Mouse (Mus musculus): ENCODE measurements around the gene Tsc22d3.

The Tsc22d3 gene

DNA sequence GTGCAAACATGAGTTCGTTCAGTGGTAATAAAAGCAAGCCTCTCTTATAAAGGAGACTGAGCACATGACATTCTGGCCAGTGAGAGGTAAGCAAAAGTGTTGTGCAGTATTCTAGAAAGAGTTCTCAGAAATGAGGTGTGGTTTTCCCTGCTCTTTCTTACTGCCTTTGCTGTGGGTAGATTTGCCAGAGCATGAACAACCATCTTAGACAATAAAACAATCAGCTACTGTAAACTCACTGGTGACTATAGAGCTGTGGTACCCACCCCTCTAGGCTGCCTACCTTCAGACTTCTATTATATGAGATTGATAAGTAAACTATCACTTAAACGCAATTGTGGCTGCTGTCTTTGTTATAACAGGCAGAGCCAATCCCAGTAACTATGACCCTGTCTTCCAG lies 69.1 kb downstream of the Tsc22d3 start:
- no peak for DNase-seq (ENCODE audit: low spot score in 2 of 2)

DNA sequence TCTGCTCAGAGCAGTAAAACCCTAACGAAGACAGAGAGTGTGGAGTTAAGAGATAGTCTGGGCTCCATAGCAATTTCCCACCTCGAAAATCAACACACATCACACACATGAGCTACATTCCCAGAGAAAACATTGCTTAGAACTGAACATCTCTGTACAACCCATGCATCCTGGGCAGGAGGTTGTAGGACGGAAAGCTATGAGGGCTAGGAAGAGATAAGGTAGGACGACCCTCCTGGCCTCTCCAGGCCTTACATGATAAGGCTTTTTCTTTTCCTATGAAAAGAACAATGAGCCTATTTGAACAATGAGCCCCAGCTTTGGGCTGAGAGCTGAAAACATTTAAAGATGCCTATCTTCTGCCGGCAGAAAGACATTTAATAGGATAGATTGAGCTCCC lies 69.8 kb downstream of the Tsc22d3 start:
- no peak for DNase-seq (ENCODE audit: low spot score in 2 of 2)

DNA sequence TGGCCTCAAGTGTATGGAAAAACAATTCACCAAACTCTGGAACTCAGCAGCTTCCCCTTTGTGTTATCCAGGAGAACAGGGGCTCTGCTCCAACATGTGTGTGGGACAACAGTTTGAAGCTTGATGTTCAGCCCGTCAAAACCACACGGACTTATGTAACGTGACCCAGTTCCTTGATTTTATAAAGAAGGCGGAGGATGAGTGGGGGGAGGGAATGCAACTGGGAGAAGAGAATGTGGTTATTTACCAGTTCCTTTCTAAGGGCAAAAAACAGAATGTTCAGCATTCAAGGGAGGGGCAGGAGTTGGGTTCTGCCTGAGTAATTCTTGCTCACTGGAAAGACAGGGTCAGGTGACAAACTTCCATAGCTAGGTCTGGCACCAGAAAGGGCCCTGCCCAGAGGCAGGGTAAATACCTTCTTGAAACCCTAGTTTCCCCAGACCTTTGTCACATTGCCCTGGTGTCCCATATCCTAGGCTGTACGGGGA lies 71.3 kb downstream of the Tsc22d3 start:
- DNase-seq (ENCODE audit: low spot score in 2 of 2) = no peak

DNA sequence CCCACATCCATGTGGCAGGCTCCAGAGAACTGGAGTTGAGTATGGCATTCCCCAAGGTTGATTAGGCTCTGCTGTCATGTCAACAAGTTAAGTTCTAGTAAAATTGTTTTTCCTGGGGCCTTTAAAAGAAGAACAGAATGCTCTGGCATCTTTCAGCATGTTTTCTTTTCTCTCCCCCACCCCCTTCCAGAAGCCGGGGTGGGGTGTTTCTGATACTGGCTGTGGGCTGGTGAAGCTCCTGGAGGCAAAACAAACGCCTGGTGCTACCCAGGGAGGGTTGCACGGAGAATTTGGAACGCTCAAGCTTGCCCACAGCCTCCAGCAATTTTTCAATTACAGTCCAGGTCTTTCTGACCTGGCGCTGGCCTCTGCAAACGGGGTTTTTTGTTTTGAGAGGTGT lies 73.2 kb downstream of the Tsc22d3 start:
- no peak for DNase-seq (ENCODE audit: low spot score in 2 of 2)

DNA sequence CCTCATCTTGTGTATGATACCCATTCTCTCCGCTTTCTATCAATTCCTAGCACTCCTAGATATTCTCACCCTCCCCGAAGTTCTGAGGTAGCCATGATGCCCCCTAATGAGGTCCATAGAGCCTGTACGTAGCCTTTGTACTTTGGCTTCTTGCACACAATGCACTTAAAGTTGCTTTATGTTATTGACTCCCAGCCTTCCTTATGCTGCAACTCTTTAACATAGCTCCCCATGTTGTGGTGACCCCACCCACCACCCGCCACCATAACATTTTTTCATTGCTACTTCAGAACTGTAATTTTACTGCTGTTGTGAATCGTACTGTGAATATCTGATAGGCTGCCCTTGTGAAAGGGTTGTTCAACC lies 74.2 kb downstream of the Tsc22d3 start:
- no peak for DNase-seq (ENCODE audit: low spot score in 2 of 2)

DNA sequence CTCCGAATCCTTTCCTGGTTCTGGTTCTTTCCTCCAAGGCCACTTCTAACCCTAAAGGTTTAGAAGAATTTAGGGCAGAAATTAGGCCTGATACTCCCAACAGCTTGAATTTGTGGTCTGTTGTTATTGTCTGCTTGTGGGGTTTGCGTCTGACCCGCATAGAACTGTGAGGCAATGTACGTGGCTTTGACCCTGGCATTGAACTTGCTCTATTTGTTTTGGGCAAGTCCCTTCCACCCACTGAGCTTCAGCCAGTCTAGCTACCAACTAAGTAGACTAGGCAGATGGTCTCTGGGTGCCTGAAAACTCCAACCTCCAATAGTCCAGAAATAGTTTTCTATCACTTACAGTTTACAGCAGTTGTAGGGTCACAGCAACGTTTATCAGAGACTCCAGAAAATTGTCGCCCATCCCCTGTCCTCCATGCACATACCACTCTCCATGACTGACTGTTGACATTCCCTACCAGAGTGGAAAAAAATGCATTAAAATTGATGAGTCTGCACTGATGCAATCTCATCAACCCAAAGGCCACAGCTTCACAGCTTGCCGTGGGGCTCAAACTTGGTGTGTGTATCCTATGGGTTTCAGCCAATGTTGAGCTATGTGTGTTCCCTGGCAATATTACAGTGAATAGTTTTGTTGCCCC lies 74.7 kb downstream of the Tsc22d3 start:
- no peak for DNase-seq (ENCODE audit: low spot score in 2 of 2)

DNA sequence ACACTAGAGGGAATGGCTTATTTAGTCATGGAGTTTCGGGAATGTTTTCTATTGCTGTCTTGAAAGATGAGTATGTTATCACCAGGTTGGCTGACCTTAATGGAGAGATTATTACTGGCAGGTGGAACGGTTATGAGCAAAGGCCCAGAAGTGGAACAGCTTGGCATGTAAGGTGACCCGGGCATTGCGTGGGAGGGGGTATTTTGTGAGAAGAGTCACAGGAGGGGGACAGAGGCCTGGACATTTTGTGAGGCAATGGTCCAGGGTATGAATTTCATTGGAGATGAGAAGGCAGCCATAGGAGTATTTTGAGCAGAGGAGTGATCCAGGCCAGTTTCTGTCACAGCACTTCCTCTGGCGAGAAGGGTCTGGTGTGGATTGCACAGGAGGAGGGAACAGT lies 76.2 kb downstream of the Tsc22d3 start:
- no peak for DNase-seq (ENCODE audit: low spot score in 2 of 2)

DNA sequence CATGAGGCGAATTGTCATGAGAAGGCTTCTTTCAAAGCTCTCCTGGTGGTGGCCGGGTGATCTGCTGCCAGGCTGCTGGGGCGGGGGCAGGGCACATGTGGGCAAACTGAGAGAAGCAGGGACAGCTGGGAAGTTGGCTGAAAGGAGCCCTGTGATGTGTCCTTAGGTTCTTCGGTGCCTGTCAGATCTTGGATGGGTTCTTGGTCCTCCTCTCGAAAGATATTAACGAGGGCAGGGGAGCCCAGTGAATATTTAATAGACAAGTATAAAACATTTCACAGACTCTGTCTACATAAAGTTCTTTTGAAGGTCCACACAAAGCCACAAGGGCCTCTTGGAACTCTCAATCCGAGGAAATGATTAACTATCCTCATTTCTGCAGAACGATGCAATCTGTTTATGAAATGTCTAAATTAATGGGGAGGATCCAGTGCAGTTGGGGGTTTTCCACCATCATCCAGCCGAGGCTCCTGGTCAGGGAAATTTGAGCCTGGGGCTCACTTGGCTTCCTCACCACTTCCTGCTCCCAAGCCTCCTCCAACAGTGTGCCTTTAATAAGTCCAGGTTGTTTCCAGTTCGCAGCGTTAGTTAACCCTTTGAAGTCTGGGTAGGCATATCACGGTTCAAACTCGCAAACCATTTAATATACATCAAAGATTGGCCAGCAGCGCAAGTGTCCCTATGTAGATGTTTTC lies 78.2 kb downstream of the Tsc22d3 start:
- DNase-seq (ENCODE audit: low spot score in 2 of 2) = no peak

DNA sequence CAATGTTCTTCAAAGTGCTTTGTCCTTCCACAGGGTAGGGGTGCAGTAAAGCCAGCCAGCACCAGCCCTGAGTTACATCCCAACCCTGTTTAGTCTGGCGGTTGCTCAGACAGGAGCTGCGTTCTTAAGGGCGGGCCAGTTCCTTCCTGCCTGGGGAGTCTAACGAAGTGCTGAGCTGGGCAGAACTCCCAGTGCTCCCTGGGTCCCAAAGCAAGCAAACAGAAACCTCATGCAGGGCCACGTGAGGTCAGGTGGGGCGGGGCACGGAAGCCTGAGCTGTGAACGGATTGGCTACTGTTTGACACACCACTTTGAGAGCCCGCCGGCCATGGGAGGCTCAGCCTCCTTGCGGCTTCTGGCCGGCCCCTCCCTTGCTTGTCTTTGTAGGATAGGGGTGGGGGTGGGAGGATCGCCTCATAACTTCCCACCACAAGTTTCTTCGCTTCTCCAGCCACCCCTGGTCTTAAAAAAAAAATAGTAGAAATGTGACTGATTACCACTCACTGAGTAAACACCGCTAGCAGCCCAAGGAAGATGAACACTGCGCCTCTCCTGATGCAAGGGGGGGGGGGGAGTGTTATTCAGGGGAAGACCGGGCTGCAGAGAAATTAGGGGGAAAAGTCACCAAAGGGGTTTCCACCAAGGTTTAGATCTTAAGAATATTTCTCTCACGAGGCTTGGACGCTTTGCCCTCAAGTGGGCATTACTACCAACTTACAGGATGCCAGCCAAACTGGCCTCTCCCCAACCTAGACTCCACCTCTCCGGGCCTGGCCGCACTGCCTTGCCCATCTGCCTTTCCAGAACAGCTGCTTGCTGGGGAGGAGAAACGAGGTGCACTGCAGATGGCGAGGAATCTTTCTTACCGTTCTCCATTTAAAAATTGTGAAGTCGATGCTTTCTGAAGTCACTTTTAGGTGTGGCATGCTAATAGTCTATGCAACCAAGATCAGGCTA lies 80.0 kb downstream of the Tsc22d3 start:
- peak; percentile 90 for DNase-seq (ENCODE audit: low spot score in 2 of 2)

DNA sequence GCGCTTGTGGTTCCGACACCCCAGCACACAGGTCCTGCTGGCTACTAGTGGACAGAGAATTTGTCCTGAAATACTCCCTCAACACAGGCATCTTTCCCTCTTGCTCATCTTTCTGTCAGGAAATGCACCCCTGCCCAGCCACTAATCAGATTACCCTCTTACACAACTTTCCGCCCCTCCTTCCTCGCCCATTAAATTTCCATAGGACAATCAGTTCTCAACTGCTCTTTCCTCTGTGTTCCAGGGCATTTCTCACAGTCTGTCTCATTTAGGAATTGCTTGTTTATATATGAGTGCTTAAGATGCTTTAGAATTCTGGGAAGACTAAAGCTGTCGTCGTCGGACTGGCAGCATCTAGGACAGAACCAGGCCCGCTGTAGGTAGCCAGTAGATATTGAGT lies 82.1 kb downstream of the Tsc22d3 start:
- no peak for DNase-seq (ENCODE audit: low spot score in 2 of 2)

DNA sequence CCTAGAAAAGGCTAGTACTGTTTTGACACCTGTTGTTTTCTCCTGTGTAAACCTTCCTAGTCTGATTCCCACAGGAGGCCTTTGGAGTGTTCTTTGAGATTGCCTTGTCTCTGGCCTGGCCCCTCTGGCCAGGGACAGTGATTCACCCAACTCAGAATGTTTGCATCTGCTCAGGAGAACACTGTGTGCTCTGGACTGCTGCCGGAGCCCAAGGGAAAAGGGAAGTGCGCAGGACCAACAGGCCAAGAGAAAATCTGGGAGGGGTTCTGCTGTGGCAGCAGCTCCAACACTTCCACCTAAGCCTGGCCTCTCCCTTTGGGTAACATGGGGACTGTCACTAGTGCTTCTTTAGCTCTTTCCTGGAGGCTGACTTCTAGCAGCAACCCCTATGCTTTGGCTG lies 87.1 kb downstream of the Tsc22d3 start:
- DNase-seq (ENCODE audit: low spot score in 2 of 2) = no peak

DNA sequence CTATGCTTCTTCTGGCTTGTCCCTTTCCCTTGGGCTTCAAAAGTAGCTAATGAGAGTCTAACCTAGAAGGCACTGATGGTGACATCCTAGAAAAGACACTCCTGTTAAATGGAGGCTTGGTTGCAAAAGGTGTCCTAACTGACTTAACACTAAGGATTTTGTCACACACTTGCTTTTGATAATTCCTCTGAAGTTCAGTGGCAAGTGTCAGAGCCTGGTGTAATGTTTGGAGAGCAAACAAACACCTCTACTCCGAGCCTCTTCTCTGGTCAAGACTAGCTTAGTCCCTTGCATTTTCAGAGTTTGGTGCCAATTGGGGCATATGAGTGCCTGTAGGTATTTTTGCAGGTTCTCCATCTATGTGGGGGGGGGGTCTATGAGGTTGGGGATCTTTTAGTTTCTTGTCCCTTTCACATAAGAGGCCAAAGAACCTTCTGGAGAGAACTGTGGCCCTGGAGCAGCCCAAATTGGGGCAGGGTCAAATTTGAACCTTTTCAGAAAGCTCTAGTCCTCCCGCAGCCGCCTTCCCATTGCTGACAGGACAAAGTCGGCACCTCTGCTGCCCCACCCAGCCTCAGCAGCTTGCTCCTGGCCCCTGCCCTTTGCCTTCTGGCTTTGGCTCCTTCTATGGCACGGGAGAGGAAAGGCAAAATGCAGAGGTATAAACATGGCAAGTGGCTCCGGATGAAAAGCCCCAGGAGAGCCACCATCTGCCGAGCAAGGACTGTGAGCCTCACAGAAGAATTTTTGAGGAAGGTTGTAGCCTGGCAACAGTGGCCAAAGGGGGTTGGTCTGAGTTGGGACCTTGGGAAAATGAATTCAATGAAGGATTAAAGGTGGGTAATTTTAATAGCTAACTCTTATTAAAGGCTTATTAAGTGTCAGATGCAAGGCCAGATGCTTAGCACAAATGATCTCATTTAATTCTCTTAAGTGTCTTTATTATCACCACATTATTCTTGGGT lies 88.5 kb downstream of the Tsc22d3 start:
- DNase-seq (ENCODE audit: low spot score in 2 of 2) = no peak

DNA sequence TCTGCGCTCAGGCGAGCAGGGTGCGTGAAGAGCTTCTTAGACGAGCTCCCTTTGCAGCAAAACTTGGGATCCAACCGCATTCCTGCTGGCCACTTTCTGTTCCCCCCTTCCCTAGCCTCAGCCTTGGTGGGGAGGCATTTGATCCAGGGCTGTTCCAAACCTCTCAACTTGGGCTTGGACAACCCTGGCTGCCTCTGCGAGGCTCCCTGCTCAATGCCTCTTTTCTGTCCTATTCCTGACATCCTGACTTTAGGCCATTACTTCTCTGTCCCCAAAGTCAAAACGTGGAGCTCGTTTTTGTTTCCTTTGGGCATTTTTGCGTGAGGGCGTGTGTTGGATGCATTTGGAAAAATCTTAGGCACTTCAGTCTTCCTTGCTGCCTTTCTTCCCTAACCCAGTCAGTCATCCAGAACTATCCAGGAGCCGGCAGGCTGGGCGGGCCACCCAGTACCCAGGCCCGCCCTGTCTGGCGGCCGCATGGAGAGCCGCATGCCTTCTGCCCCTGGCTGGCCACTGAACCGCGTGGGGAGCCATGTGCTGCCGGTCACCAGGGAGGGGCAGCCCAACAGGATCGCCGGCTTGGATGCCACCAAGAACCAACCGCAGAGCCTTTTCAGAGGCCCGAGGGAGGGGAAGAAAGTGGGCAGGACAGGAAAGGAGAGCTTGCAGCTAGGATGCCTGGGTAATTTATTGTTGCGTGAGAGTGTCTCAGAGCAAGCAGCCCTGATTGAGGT lies 89.6 kb downstream of the Tsc22d3 start:
- peak in 1 of 2 experiments; percentile 69 for DNase-seq (ENCODE audit: low spot score in 2 of 2)

DNA sequence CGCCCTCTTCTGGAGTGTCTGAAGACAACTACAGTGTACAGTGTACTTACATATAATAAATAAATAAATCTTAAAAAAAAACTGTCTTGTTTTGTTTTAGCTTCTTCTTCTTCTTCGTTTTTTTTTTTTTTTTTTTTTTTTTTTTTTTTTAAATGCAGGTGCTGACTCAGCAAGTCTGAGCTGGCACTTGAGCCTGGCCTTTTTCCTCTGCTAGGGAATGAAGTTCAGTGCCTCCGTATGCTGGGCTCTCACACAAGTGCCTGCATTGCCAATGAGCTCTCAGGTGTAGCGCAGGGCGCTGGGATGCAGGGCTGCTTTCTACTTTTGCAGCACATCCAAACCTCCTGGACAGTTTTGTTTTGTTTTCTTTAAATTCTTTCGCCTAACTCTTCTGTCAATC lies 90.6 kb downstream of the Tsc22d3 start:
- DNase-seq (ENCODE audit: low spot score in 2 of 2) = no peak

DNA sequence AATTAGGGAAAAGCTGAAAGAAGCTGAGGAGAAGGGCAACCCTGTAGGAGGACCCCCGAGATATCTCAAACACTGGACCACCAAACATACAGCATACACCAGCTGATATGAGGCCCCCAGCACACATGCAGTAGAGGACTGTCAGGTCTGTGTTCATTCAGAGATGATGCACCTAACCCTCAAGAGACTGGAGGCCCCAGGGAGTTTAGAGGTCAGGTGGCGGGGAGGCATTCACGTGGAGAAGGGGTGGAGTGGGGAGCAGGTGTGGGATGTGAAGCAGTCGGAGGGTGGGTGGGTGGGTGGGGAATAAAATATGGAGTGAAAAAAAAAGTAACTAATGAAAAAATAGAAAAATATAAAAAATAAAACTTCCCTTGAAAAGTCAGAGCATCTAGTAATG lies 91.7 kb downstream of the Tsc22d3 start:
- DNase-seq (ENCODE audit: low spot score in 2 of 2) = peak; percentile 38 to 57

DNA sequence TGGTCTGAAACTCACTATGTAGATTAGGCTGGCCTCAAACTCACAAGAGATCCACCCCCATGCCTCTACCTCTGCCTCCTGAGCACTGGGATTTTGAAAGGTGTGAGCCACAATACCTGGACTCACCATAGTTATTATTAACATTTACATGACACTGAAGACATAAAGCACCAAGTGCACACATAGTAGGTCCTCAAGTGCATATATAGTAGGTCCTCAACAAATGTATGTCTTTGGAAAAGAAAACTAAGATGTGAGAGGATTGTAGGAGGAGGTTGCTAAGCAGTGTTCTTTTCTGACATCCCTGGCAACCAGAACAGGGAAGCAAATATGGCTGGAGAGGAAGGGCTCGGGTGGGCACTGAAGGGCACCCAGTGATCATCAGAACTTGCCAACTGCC lies 93.1 kb downstream of the Tsc22d3 start:
- DNase-seq (ENCODE audit: low spot score in 2 of 2) = no peak

DNA sequence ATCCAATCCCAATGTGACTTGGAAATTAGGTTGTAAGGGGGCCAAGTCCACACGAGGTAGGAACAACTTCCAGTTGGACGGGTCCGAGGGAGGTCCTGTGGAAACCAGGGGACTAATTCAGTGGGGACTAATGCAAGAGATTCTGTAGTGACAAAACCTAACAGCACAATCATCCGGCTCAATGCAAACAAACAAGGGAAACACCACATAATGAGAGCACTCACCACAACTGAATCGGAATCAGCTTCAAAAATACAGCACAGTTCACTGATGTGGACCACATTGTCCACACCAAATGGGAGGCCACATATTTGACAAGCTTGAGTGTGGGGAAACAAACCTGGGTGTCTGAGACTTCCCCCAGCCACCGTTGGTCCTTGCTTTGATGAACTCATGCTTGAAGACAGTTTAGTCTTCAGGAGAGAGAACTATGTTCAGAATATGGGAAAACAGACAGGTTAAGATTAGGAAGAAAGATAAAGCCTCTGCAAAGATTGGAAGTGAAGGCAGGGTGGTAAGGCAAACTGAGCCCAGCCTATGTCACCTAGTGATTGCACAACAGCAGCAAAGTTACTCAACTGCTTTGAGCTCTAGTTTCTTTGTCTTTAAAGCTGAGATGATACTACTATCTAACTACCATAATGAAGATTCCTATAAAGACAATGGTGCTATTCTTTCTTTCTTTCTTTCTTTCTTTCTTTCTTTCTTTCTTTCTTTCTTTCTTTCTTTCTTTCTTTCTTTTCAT lies 93.9 kb downstream of the Tsc22d3 start:
- DNase-seq (ENCODE audit: low spot score in 2 of 2) = peak in 1 of 2 experiments; percentile 45

DNA sequence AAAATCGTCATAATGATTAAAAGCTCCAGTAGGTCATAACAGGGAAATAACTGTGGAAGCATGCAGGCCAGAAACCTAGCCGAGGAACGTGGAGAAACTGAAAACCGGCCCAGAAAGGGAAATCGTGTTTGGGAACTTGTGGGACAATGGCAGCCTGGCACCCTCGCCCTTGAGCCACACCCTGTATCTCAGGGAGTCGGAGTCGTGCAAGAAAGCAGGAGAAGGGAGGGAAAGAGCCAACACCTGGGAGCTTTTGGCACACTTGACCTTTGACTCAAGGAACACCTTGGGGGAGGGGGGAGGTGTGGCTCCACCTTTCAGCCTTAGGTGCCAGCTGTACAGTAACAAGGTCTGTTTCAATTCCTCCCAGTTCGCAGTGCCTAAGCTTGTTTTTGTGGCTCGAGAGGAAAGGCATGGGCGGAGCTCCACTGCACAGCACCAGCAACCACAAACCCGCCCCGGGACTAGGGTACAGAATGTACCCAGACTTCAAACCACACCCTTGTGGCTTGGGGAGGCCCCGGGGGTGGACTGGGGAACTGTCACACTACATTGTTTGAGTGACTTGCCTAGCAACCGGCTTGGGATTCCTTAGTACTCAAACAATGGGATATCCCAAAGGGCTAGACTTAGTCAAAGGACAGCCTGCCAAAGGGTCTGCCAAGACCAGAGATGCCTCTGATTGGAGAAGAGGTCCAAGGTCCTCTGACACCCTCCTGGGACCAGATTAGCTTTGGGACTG lies 94.8 kb downstream of the Tsc22d3 start:
- DNase-seq (ENCODE audit: low spot score in 2 of 2) = peak; percentile 93 to 94

DNA sequence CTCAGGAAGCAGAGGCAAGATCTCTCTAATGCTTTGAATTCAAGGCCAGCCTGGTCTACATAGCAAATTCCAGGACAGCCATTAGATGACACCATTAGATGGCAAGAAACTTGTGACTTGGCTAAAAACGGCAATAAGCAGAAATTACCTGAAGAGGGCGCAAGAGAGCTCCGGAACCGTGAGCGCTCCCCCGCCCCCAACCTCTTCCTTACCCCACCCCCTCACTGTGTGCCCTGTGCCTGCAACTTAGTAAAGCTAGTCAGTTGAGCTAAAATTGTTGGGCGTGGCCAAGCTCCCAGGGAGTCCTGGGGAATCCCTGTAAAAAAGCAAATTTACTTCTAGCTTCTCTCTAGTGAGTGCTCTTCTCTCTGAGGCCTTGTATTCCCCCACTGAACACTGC lies 96.6 kb downstream of the Tsc22d3 start:
- DNase-seq (ENCODE audit: low spot score in 2 of 2) = peak; percentile 82

All from spleen, postnatal 36 days (tissue).